Mouse (Mus musculus): ENCODE measurements at regions not wholly inside any gene's neighbourhood (a gene's known extent, or its start where the extent isn't known, plus 50 kb on each side); places are given as distances from the start of the nearest gene placed in this dataset.
A peak's percentile ranks its signal among the peaks of the same experiment; 100 is the strongest.

DNA sequence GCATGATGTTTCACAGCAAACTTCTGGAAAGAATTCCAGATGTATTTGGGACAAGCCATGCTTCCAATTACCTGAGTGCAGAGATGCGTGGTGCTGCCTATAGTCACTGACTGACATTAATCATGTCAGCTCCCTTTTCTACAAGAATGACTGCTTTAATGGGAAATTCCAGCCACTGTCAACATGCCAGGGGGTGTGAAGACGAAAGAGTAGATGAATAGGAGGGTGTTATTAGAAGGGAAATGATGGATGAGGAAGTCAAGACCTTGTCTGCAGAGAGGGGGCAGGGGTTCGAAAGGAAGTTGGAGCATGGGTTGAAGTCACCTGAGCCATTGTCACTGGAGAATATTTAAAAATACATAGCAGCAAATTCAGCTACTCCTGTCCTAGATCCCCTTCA is 634.6 kb downstream of the Brinp1 start:
- peak; percentile 11 for DNase-seq

DNA sequence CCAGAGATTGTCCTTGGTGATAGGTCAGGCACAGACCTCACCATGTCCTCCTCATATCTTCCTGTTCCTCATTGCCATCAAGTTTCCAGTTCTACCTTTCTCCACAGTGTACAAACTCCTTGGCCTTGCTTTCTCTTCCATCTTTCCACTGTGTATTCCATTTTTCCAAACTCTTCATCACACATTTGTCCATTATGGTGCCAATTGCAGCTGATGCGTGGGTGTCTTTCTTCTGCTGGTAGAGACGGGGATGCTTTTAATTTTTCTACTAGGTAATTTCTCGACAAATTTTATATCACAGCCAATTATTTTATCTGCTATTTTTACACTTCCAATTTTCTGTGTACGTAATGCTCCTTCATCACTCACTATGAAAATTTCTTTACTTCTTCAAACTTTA is 641.4 kb downstream of the Brinp1 start:
- no peak for DNase-seq

- DNase-seq = no peak
These were observed 669.4 kb downstream of the Brinp1 start for GRCm38 (mm10) chr4:68284845-68285244.

DNA sequence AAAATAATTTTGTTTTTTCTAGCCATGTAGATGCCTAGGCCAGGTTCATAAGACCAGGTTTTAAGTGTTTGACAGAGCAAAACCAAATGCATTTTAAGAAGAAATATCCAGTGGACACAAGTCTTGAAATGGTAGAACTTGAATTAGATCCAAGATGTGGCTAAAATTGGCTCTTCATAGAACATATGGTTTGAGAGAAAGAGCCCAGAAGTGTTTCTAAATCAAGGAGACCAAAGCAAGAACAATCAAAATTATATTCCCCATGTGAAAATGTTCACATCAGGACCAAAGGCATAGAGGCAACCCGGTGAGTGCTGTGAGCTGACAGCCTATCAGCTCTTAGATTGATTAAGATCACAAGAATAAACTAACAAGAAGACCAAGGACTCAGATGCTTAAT is 673.3 kb downstream of the Brinp1 start:
- DNase-seq = no peak

- DNase-seq = no peak
These were observed 679.0 kb downstream of the Brinp1 start for GRCm38 (mm10) chr4:68275063-68275708.
